Mouse (Mus musculus) MN1 (cell line): ENCODE measurements at regions not wholly inside any gene's neighbourhood (a gene's known extent, or its start where the extent isn't known, plus 50 kb on each side); places are given as distances from the start of the nearest gene placed in this dataset.

Source experiments
- DNase-seq: peaks from one replicate; pipeline ENCODE4 v3.0.0-alpha.2; 2016; ENCODE audit warnings: low spot score

DNA sequence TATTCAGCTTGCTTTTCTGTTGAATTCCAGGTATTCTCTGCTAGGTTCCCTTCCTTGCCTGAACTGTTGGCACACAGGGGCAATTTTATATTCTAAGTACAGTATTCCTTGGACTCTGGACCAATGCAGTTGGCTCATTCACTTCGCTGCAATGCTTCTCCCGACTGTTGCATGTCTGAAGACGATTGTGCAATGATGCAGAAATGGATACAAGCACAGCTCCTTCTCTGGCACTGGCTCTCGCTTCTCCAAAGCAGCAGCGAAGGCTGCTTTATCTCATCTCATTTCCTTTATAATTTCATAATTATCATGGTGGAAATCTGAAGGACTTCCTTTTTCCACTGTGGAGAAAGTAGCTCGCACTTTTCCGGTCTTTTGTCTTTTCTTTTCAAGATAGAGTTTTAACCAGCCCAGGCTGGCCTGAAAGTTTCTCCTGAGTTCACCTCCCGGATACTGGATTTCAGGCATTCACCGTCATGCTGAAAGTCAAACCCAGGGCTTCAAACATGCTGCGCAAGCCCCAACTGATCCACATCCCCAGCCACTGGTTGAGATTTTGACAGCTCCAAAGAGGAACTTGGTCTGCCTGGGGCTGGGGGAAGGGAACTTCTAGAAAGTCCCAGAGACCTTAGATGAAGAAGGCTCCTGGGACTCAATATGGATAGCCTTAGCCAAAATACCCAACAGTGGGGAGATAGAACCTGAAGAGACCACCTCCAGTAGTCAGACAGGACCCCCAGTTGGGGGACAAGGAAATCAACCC, 55.6 kb upstream of the Akirin2 start:
- no peak for DNase-seq

DNA sequence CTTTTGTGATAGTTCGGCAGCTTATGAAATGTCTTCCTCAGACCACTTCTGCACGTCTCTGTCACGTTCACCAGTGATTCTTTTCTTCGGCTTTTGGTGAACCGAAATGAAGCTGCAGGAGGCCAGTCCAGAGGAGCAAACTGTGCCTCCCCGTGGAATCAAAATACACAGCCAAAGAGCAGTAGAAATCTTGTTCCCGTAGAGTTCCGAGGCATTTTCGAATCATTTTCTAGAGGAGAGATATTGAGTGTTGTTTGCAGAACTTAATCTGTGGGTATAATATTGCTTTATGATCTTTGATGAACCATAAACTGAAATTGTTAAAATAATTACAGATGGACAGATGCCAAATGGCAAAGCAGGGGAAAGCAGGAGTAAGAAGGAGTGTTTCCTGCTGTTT, 52.4 kb upstream of the Akirin2 start:
- no peak for DNase-seq

DNA sequence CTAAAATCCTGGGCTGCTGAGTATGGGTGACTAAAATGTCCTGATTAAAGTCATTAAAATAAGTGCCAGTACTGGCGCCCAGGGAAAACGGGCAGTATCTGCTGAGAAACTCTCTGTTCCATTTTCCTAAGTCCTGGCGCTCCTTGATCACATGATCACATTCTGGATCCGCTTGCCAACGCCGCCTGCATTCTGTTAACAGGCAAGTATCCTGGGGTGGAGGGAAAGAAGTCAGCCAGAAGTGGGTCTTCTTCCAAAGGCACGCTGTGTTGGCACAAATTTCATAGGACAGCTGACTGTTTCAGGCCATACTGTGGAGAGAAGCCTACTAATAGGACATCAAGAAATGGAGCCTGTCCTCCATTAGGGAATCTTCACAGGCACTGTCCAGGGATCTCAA, 52.0 kb upstream of the Akirin2 start:
- DNase-seq = no peak

DNA sequence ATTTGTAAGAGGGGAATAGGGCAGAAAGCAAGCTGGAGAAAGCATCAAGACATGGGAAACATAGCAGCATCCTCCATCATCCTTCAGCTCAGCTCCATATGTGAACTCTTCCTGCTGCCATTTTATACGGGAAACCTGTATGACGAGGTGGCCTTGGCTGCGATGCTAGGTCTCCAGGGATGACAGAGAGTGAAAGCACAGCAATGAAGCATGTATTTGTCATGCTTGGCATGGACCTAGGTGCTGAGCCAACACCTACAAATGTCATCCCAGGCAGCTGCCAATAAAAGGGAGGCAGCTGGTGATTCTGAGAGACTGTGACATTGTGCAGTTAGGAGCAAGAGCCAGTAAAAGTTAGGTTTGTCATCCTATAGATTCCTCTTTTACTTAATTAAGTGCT, 51.0 kb upstream of the Akirin2 start:
- DNase-seq = no peak
